Comparison of ENCODE assay signal across 14 mouse cellular contexts in genomic region chr4:50025356-50025755, GRCm38 (mm10).
"Had no signal": no experiment of that assay in that cellular context is flagged by ENCODE, and none has a peak within 500 bp of the region (broad histone marks: within the 10 kb centered on the region; RNA-seq: fewer than 3 reads in every experiment).

No protein-coding gene starts in this region.

- H3K27ac ChIP-seq: neural tube, embryonic 12.5 days; neural tube, embryonic 13.5 days; neural tube, embryonic 15.5 days; stomach, embryonic 15.5 days; stomach, postnatal 0 days had no signal

- H3K27me3 ChIP-seq: neural tube, embryonic 12.5 days; neural tube, embryonic 13.5 days; neural tube, embryonic 15.5 days; stomach, embryonic 15.5 days had no signal

- DNase-seq: retina, postnatal 1 day; right cerebral cortex, adult 18-20 months; right cerebral cortex, postnatal 14 days; right cerebral cortex, postnatal 25 days; right cerebral cortex, postnatal 4 days; spleen, adult 18-20 months; thymus, adult 2 months; thymus, postnatal 14 days; thymus, postnatal 25 days had no signal

- H3K4me1 ChIP-seq: neural tube, embryonic 12.5 days; neural tube, embryonic 13.5 days; neural tube, embryonic 15.5 days; stomach, embryonic 15.5 days had no signal

- H3K4me3 ChIP-seq: neural tube, embryonic 12.5 days; neural tube, embryonic 13.5 days; neural tube, embryonic 15.5 days; stomach, embryonic 15.5 days had no signal
